Mouse (Mus musculus) B cell, adult 2 months (primary cell): ENCODE results near the gene Safb.
A peak's percentile ranks its signal among the peaks of the same experiment; 100 is the strongest.

Experiments
- DNase-seq, 2 experiments: peaks; one replicate each; pipeline ENCODE4 v3.0.0; 2022

The Safb gene

GRCm38 (mm10) chr17:56584257-56585130 is at the start of gene Safb, which contains the start of gene Safb2:
TSS of gene Safb (plus strand) at chr17:56584825.
TSS of gene Safb2 (minus strand) at chr17:56584585.
- peak; percentile 98 to 99 for DNase-seq

- DNase-seq: no peak
Observed at GRCm38 (mm10) chr17:56536192-56536591, 48.4 kb upstream of the Safb start.

- DNase-seq: no peak
Observed at GRCm38 (mm10) chr17:56536874-56537273, 47.8 kb upstream of the Safb start.

- no peak for DNase-seq
Observed at GRCm38 (mm10) chr17:56537912-56538311, 46.7 kb upstream of the Safb start.

GRCm38 (mm10) chr17:56540562-56540975 is 44.1 kb upstream of the Safb start:
- DNase-seq: no peak

GRCm38 (mm10) chr17:56542736-56543135 is 41.9 kb upstream of the Safb start:
- no peak for DNase-seq

GRCm38 (mm10) chr17:56543684-56544224 is 40.9 kb upstream of the Safb start:
- no peak for DNase-seq

- no peak for DNase-seq
Observed at GRCm38 (mm10) chr17:56544699-56545387, 39.8 kb upstream of the Safb start.

GRCm38 (mm10) chr17:56545945-56546344 is 38.7 kb upstream of the Safb start:
- DNase-seq: no peak

- no peak for DNase-seq
Observed at GRCm38 (mm10) chr17:56546576-56546975, 38.0 kb upstream of the Safb start.

- no peak for DNase-seq
Observed at GRCm38 (mm10) chr17:56547116-56547845, 37.3 kb upstream of the Safb start.

GRCm38 (mm10) chr17:56547846-56548604 is 36.6 kb upstream of the Safb start:
- no peak for DNase-seq

- DNase-seq: no peak
Observed at GRCm38 (mm10) chr17:56548605-56549105, 36.0 kb upstream of the Safb start.

- DNase-seq: no peak
Observed at GRCm38 (mm10) chr17:56550784-56551475, 33.7 kb upstream of the Safb start.

- DNase-seq: no peak
Observed at GRCm38 (mm10) chr17:56551841-56552581, 32.6 kb upstream of the Safb start.

GRCm38 (mm10) chr17:56552781-56553363 is 31.8 kb upstream of the Safb start:
- peak; percentile 87 to 90 for DNase-seq

GRCm38 (mm10) chr17:56554122-56554551 is 30.5 kb upstream of the Safb start, which contains the start of gene Gm20219:
TSS of gene Gm20219 (minus strand) at chr17:56554387.
- DNase-seq: no peak

- DNase-seq: peak; percentile 79 to 80
Observed at GRCm38 (mm10) chr17:56558448-56558847, 26.2 kb upstream of the Safb start.

- no peak for DNase-seq
Observed at GRCm38 (mm10) chr17:56559386-56559785, 25.2 kb upstream of the Safb start.

- no peak for DNase-seq
Observed at GRCm38 (mm10) chr17:56560131-56560530, 24.5 kb upstream of the Safb start.
